Mouse (Mus musculus) c-Kit-positive CD71-negative TER-119-negative erythroid progenitor cells, embryonic 14.5 days (primary cell): ENCODE results near the gene Nfib.

Experiments used
- DNase-seq: peaks from one replicate; pipeline ENCODE4 v3.0.0-alpha.2; 2013; ENCODE audit warnings: low read depth

Nfib gene

GRCm38 (mm10) chr4:82592086-82593030 lies 113.2 kb downstream of the Nfib start:
- no peak for DNase-seq

GRCm38 (mm10) chr4:82589345-82589890 lies 116.1 kb downstream of the Nfib start:
- DNase-seq: no peak

- DNase-seq: no peak
Measured at GRCm38 (mm10) chr4:82588718-82589117, 116.8 kb downstream of the Nfib start.

GRCm38 (mm10) chr4:82587146-82587870 lies 118.2 kb downstream of the Nfib start:
- DNase-seq: no peak

GRCm38 (mm10) chr4:82586637-82587036 lies 118.9 kb downstream of the Nfib start:
- DNase-seq: no peak

GRCm38 (mm10) chr4:82585536-82585935 lies 120.0 kb downstream of the Nfib start:
- DNase-seq: no peak

- no peak for DNase-seq
Measured at GRCm38 (mm10) chr4:82585056-82585455, 120.5 kb downstream of the Nfib start.

GRCm38 (mm10) chr4:82584548-82584947 lies 121.0 kb downstream of the Nfib start:
- no peak for DNase-seq

GRCm38 (mm10) chr4:82573291-82573605 lies 132.3 kb downstream of the Nfib start:
- no peak for DNase-seq

GRCm38 (mm10) chr4:82572410-82573290 lies 132.9 kb downstream of the Nfib start:
- no peak for DNase-seq

GRCm38 (mm10) chr4:82558816-82559215 lies 146.7 kb downstream of the Nfib start:
- DNase-seq: no peak

- DNase-seq: no peak
Measured at GRCm38 (mm10) chr4:82555673-82556171, 149.8 kb downstream of the Nfib start.

GRCm38 (mm10) chr4:82553658-82554057 lies 151.9 kb downstream of the Nfib start:
- no peak for DNase-seq

- no peak for DNase-seq
Measured at GRCm38 (mm10) chr4:82552238-82552637, 153.3 kb downstream of the Nfib start.

- DNase-seq: no peak
Measured at GRCm38 (mm10) chr4:82549762-82550380, 155.7 kb downstream of the Nfib start.

GRCm38 (mm10) chr4:82548247-82548646 lies 157.3 kb downstream of the Nfib start:
- no peak for DNase-seq

- DNase-seq: no peak
Measured at GRCm38 (mm10) chr4:82543936-82544335, 161.6 kb downstream of the Nfib start.

- DNase-seq: no peak
Measured at GRCm38 (mm10) chr4:82543398-82543740, 162.2 kb downstream of the Nfib start.

GRCm38 (mm10) chr4:82542656-82543397 lies 162.7 kb downstream of the Nfib start:
- DNase-seq: no peak

GRCm38 (mm10) chr4:82541894-82542510 lies 163.5 kb downstream of the Nfib start:
- DNase-seq: peak; percentile 48
